Mouse (Mus musculus): Measurements from ENCODE around the gene Ercc6. TPM values are rescaled to one million over a fixed set of nuclear protein-coding genes. Genes with fewer than 3 reads are reported as not detected.

Gene Ercc6
- polyA plus RNA-seq (2012; rRNA removed) = 7.6 and 8.9 TPM in 2 replicates

GRCm38 (mm10) chr14:32513336-32514032 is at the start of gene Ercc6:
TSS of gene Ercc6 (plus strand) at chr14:32513521.
- DNase-seq (ENCODE audit: low read depth) = no peak

DNA sequence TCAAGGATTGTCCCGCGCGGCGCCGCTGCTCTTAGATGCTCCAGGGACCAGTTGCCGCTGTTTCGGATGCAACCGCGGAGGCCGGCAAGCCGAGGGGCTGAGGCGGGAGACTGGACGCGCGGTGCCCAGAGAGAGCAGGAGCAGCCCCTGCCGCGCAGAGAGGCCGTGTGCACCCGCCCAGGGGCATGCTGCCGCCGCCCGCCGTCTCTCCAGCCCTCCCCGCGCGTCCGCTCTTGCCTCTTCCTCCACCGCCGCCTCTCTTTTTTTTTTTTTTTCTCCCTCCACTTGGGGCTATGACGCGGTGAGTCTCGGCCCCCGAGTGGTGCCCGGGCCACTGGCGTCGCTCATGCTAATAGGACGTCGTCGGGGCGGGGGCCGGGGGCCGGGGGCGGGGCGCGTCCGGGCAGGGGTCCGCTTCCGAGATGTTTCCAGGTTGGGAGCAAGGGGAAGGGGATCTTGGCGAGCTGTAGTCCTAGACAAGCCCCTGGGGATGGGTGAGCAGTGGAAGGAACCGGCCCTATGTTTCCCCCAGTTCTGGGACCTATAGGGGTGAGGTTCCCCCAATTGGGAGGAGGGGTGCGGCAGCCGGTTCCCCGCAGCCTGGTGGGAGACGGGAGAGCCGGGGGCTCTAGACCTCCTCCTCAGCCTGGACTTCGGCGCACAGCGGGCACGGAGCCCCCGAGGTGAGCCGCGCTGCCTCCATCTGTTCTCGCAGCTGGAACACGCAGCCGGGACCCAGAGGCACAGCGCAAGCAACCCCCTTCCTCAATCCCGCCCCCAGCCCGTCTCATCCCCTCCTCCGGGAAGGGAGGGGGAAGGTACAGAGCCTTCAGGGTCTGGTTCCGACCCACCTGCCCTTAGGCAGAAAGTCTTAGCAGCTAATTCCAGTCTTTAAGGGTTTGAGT is 48.5 kb upstream of the Ercc6 start, which contains the start of gene Slc18a3:
TSS of gene Slc18a3 (minus strand) at position 250 of the 905 bp plus-strand sequence.
- DNase-seq (ENCODE audit: low read depth) = no peak

DNA sequence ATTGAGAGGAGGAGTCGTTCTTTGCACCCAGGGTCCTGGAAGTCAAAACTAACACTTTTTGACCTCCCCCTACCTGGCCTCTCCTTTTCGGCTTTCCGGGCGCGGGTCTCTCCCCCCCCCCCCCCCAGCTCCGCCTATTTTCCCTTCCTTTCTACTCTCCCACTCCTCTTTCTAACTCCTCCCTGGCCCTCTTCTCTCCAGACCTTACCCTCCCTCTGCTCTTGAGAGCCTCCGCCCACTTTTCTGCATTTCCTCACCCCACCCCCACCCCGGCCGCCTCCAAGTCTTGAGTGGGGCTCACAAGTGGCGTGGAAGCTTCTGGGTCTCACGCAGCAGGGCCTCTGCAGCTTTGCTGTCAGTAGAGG is 47.8 kb upstream of the Ercc6 start:
- DNase-seq (ENCODE audit: low read depth) = no peak

GRCm38 (mm10) chr14:32465889-32466288 is 47.4 kb upstream of the Ercc6 start, which contains the start of gene Chat:
TSS of gene Chat (minus strand) at chr14:32465989.
- DNase-seq (ENCODE audit: low read depth) = no peak

GRCm38 (mm10) chr14:32467606-32468005 is 45.7 kb upstream of the Ercc6 start:
- no peak for DNase-seq (ENCODE audit: low read depth)

- no peak for DNase-seq (ENCODE audit: low read depth)
Measured at GRCm38 (mm10) chr14:32472996-32473395, 40.3 kb upstream of the Ercc6 start.

- DNase-seq (ENCODE audit: low read depth) = no peak
Measured at GRCm38 (mm10) chr14:32476559-32476958, 36.8 kb upstream of the Ercc6 start.

- no peak for DNase-seq (ENCODE audit: low read depth)
Measured at GRCm38 (mm10) chr14:32477581-32477980, 35.7 kb upstream of the Ercc6 start.

GRCm38 (mm10) chr14:32482061-32482460 is 31.3 kb upstream of the Ercc6 start:
- DNase-seq (ENCODE audit: low read depth) = no peak

DNA sequence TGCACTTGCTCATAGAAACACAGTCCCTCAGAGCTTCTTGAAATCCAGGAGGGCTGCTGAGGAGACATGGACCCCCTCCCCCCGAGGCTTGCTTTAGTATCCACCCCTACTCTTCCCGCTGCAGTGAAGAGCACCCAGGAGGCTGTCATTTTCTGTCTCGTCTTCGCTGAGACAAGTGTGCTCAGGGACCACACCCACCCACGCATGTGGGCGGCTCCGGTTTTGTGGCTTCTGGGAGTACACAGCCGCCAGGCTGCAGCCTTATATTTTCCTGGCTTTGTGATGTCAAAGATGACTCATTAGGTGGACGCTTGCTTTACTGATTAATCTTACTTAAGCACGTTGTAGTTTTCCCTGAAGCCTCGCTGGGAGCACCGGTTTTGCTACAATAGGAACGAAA is 20.8 kb upstream of the Ercc6 start:
- DNase-seq (ENCODE audit: low read depth) = no peak

DNA sequence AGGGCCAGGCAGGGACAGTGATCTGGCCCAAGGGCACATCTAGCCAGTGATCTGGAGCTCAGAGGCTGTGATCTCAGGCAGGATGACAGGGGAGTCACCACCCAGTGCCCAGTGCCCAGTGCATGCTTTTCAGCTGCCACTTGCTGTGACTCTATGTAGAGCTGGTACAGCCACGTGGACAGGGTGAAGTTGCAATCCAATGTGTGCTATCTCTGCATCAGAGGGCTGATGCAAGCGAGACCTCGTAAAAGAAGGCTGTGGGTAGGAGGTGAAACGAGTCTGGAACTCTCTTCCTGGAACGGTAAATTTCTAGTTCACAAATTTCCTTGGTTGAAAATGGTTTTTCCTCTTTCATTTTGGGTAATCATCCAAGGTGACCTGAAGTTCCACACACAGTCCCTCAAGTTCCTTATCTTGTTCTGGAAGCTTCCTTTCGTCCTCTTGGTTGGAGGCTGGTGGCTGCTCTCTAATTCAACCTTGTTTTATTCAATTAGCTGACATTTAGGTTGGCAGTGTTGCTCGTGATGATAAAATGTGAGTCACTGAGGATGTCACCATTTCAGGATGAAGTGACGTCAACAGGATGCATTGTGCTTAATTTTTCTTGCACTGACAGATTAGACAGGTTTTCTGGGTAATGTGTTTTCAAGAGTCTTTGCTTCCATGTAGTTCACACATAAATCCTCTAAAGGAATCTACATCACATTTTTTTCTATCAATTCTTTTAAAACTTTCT is 17.0 kb upstream of the Ercc6 start:
- DNase-seq (ENCODE audit: low read depth) = no peak

GRCm38 (mm10) chr14:32501303-32501702 is 12.0 kb upstream of the Ercc6 start:
- DNase-seq (ENCODE audit: low read depth) = no peak

GRCm38 (mm10) chr14:32502764-32503688 is 10.3 kb upstream of the Ercc6 start:
- DNase-seq (ENCODE audit: low read depth) = no peak

DNA sequence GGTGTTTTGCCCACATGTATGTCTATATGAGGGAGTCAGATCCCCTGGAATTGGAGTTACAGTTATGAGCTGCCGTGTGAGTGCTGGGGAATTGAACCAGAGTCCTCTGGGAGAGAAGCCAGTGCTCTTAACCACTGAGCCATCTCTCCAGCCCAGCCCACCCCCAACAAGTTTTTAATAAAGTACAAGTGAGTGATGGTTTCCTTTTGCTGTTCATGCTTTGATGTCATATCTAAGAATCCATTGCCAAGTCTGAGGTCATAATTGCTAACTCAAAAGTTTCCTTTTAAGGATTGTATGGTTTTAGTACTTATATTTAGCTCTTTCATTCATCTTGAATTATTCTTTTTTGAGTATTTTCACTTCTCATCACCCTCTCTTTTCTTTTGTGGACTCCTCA is 9.4 kb upstream of the Ercc6 start:
- no peak for DNase-seq (ENCODE audit: low read depth)

DNA sequence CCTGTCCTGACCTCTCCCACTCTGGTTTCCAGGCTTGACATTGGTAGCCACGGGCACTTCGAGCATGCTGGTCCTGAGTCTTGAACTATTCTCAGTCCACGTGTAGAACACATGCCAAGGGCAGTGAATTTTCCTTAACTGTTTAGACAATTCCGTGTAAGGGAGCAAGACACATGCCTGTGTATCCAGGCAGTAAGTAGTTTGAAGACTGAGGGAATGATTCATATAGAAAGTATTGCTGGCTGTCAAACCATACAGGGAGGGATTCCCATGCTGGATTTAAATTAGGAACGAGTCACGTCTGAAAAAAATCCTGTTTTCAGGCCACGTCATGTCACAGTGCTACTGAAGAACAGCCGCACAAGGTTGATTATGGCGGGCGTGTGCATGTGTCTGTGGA is 7.0 kb upstream of the Ercc6 start:
- DNase-seq (ENCODE audit: low read depth) = no peak

DNA sequence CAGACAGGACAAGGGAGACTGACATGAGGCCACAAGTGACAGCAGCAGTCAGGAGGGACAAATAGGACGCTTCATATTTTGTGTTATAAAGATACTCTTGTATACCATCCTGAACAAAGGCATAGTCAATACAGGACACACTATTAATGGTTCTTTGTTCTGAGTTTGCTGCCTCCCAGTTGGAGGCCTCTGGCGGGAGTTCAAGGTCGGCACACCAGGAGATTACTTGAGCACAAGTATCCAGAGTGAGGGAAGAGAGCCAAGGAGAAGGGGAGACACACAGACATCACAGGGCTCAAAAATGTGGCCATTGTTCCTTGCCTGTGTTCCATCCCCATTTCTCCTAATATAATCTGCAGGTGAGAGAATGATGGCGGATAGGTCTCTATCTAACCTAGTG is 6.1 kb upstream of the Ercc6 start:
- DNase-seq (ENCODE audit: low read depth) = no peak

DNA sequence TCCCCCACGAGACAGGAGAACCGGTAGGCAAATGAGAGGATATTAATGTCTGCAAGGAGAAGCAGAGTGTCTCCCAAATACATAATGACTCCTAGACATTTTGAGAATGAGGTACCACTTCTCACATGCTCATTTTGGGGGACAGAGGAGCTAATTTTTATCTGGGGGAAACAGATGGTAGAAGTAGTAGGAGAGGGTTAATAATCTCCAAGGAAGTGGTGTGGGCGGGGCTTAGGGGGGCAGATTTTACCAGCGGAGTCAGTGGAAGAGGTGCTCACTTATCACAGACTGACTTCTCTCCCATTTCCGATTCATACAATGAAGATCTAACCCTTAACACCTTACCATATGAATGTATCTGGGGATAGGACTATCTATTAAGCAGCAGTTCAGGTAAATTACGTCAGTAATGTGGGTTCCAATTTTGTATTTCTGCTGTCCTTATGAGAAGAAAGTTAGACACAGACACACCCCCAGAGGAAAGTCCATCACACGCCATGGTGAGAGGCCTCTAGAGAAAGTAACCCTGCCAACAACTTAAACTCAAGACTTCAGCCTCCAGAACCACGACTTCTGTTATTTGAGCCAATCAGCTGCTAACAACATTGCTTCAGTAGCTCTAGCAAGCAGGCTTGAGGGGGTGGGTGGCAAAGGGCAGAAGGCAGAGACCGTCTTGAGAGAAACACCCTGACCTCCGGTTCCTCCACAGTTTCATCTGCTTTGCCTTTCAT is 5.1 kb upstream of the Ercc6 start:
- no peak for DNase-seq (ENCODE audit: low read depth)

DNA sequence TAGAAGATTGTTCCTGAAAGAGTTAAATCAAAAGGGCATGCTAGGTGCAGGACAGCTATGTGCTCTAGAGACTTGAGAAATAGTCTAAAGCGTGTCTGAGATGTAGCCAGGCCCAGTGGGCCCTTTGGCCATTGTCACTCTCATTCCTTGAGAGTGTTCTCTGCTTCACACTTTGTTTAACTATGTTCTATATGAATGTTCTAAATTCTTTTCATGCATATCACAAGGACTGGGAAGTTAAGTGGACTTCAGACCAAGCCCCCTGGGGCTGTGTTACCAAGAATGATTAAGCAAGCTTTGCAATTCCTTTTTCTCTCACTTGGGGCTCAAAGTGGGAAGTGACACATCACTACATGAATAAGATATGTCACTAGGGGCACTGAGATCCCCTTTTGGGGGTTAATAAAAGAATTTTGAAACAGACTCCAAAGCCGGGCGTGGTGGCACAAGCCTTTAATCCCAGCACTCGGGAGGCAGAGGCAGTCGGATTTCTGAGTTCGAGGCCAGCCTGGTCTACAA is 3.8 kb upstream of the Ercc6 start:
- DNase-seq (ENCODE audit: low read depth) = no peak

GRCm38 (mm10) chr14:32512912-32513311 is 409 bp upstream of the Ercc6 start:
- no peak for DNase-seq (ENCODE audit: low read depth)

DNA sequence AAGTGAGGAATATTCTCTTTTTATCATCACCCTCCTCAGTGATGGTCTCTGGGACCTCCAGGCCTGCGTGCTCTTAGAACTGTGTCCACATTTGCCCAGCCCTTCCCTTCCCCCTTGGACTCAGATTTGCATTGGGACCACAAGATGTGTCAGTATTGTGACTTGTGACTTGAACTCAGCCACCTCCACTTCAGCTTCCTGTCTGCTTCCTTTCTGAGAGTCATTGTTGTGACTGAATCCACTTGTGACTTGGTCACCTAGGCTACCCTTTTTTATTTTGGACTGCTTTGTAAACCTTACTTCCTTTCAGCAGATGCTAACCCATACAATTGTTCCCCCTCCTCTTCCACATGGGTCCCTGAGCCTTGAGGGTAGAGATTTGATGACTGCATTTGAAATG is 2.8 kb downstream of the Ercc6 start:
- DNase-seq (ENCODE audit: low read depth) = no peak
